Mouse (Mus musculus) naive thymus-derived CD4-positive, alpha-beta T cell, adult 2 months (primary cell): ENCODE results near the gene Pqlc3.

Source experiments
- DNase-seq: peaks from one replicate; pipeline ENCODE4 v3.0.0-alpha.2; 2011; ENCODE audit warnings: low read depth

Gene Pqlc3

DNA sequence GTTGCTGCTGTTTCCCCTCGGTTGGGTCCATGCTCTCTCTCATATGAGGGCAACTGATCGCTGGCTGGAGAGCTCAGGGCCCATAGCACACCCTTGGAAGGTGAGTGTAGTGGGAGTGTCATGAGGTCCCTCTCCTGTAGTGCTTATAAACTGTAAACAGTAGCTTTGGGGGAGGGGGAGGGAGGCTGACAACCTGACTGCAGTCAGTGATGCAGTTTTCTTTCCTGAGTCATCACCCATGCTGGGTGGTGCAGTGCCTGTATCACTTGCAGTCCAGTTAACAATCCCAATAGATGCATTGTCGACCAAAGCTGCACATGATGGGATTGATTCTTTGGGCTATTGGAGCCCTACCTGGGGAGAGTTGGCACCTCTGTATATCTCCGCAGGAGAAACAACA is 1.0 kb upstream of the Pqlc3 start:
- DNase-seq: no peak

DNA sequence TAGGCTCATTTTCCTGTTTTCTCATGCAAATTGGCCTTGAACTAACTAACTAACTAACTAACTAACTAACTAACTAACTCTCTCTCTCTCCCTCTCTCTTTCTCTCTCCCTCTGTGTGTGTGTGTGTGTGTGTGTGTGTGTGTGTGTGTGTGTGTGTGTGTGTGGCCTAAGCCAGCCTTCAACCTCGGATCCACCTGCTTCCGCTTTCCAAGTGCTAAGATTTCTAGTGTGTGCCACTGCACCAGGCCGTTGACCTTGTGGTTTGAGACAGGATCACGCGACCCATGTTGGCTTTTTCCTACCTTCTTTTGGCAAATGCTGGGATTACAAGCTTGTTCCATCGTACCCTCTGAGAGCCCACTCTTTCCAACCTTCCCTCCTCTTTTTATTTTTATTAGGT is 420 bp upstream of the Pqlc3 start:
- DNase-seq: peak; percentile 46

DNA sequence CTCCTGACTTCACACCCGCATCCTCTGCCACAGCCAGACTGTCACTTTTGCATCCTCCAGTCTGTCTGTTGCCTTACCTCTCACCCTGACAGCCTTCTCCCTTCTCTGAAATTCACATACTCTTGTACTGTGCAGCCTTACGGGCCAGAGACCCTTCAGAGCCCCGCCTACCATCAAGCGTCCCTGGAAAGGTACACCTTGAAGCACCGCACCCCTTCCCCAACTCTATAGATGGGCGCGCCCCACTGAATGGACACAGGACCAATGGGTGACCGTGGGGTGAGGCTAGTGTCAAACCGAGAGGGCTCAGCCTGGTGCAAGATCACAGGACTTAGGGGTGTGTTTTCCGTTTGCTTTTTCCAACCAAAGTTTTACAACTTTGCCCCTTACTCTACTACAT is 1.1 kb downstream of the Pqlc3 start:
- DNase-seq: no peak

DNA sequence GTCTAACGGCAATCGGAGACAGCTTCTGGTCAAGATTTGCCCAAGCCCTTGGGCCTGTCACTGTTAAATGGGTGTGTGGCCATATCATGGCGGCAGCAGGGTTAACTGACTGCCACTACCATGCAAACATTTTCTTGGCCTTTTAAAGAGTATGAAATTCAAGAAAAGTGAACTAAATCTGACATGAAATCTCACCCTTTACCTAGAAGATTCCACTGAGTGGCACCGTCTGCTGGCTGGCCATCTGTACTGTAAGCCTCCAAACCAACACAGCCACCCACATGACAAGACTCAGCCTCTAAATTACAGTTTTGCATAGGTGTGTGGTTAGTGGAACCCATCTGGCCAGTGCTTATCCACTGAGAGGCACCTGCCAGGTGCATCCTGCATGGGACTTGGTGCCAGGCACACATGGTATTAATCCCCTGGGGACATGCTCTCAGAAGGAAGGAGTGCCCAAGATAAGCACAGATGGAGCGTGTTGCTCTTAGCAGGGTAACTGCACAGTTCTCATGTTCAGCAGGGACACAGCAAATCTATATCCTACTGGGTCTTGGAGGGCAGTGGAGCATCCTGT is 3.2 kb downstream of the Pqlc3 start:
- DNase-seq: no peak

DNA sequence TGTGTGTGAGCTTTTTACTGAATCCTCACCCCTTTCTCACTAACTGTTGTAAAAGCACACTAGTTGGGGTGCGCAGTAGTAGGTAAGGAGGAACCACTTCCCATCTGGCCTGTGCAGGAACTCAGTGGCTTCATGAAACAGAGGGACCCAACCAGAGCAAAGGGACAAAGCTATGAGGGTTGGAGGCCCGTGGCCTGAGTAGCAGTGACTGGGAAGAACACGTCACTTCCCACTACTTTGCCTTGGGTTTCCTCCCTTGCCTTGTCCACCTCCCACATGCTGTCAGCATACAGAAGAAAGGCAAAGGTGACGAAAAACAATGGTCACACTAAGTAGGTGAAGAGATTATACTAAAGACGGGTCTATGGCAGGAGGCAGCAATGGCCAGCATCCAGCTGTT is 3.9 kb downstream of the Pqlc3 start:
- no peak for DNase-seq

DNA sequence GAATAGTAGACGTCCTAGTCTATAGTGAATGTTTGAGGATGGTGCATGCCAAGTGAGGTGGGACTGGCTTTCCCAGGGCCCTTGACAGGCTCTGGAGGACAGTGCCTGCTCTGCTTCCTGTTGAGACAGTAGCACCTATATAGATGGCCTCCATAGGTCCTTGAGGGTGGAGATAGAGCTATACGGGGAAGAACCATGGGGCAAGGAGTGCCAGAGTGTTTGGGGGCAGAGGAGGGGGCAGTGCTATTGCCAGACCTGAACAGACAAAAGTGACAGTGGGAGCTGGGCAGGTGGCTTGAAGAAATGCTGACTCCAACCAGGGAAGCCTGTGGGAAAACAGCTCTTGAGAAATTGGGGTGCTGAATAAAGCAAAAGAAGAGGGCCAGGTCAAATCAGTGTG is 5.9 kb downstream of the Pqlc3 start:
- no peak for DNase-seq

DNA sequence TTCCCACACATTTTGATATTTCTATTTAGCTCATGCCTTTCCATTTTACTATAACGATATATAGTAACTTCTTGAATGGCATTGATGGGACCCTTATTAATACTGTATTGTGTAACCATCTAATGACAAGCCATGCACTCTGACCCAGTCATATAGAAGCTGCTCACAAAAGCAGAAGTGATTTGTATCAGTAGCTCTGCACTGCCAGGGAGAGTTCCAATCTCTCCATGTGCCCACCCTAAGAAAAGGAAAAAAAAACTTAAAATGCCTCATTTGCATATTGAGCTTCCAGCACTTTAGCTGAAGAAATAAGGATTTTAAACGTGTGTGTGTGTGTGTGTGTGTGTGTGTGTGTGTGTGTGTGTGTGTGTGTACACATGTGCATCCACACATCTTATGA is 7.9 kb downstream of the Pqlc3 start:
- no peak for DNase-seq

DNA sequence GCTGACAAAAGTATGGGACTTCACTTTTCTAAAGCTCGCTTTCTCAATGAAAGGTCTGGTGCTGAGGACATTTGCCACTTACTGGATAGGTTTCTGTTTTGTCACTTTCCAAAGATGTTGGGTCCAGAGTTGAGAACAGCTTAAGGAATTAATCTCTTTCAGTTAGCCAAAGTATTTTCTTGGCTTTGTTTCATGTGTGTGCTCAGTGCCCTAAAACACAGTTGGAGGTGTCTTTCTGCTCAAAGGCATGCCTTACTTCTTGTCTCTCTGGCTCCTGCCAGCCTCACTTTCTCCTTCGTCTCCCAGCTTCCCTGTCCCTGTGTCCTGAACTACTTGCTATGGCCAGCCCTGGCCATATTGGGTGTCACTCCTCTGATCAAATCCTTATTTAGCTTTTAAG is 8.8 kb downstream of the Pqlc3 start:
- no peak for DNase-seq

DNA sequence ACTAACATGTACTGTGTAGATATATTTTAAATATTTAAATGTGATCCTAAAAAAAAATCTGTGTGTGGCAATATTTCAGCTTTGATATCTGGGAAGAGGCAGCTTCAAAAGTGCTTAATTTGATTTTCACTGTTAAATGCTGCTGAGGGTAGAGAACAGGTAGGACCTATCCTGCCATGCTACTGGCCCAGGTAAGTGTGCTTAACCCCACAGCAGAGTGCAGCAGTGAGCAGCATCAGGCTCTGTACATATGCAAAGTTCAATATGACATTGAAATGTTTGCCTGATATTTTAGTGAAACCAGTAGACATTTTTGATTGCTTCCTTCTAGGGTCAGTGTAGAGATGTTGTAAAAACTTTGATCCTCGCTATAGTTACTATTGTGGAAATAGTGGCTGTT is 14.4 kb downstream of the Pqlc3 start:
- DNase-seq: peak; percentile 28

DNA sequence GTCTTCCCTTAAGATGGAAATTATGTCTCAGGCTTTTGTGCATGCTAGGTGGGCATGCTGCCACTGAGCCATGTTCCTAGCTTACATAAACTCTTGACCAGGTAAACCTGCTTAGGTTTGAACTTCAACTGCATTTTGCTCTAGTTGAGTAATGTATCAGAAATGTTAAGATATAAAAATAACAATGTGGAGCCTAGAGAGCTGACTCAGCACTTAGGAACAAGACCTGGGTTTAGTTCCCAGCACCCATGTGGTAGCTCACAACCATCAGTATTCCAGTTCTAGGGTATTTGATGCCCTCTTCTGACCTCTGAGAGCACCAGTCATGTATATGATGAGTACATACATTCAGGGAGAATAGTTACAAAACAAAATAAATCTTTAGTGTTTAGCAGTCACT is 23.1 kb downstream of the Pqlc3 start:
- no peak for DNase-seq

DNA sequence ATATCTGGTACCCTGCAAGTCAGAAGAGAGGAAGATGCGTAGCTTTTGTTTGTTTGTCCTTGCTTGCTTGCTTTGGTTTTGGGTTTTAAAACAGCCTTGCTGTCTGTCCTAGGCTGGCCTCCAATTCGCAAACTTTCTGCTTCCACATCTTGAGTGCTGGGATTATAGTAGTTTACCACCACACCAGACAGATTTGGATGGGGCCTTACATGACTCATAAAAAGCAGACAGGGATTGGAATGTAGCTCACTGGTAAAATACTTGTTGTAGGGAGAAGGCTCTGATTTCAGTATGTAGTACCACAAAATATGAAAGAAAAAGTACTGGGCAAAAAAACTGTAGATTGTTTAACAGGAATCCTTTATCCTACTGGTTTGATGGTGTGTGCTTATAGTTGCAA is 33.4 kb downstream of the Pqlc3 start:
- no peak for DNase-seq

DNA sequence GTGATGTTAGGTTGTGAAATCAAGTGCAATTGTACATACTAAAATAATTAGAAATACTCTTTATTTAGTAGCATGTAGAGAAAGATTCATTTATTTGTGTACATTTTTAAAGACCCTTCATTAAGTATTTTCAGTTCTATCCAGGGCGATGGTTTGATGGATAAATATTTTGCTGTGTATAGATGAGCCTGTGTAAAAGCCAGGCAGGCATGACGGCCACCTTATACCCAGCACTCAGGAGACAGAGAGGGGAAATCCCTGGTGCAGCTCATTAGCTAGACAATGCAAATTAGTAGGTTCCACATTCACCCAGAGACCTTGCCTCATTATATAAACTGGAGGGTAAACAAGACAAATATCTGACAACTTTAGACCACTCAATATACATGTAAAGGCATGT is 36.9 kb downstream of the Pqlc3 start:
- no peak for DNase-seq

DNA sequence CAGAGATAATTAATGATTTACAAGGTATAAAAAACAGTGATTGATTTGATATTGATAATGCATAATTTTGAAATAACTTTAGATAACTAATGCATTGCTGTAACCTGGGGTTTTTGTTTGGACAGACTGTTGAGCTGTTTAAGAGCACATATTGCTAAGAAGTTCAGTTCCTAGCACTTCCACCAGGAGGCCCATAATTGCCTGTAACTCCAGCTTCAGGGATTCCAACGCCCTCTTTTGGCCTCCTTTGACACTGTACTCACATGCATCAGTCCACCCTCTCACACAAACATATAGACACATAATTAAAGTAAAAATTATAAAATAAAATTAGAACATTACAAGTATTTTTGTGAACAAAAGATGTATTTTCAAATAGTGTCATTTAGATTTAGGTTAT is 41.4 kb downstream of the Pqlc3 start:
- DNase-seq: peak; percentile 44

DNA sequence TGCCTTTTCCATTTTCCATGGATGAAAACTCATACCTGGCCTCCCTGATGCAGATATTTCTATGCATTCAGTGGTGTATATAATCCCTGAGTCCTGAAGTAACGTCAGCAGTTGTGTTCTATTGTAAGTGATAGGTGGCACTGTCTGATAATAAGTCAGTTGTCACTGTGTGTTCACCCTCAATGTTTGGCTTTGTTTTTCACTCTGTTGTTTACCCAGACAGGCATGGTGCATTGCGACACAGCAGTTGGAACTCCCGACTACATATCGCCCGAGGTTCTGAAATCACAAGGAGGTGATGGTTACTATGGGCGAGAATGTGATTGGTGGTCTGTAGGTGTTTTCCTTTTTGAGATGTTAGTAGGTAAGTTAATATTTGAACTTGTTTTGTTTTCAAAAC is 52.0 kb downstream of the Pqlc3 start:
- no peak for DNase-seq

DNA sequence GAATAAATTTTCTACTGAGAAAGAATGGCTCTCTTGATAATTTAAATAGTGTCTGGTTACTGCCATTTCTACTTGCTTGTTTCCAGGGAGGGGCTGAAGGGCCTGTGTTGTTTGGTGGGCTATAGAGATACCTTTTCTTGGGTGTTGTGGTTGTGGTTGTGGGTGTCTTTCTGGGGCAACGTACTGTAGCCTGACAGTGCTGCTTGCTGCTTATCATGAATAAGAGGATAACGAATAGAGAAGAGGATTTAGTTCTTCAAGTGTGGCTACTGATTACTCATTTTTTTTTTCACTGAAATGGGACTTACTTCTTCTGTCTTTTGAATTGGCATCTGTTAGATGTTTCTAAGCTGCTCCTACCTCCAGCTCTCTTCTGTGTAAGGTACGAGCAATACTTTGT is 58.2 kb downstream of the Pqlc3 start:
- no peak for DNase-seq
